Mouse (Mus musculus): ENCODE measurements around the gene Slain2. TPM values are rescaled to one million over a fixed set of nuclear protein-coding genes. Genes with fewer than 3 reads are reported as not detected.
A peak's percentile ranks its signal among the peaks of the same experiment; 100 is the strongest.

Slain2 gene
- 10.8 and 11.8 TPM in 2 replicates for polyA plus RNA-seq (2015; fragmentation: Nextera tagmentation; extraction: Ambion mirVana)

- DNase-seq (ENCODE audit: low spot score): peak; percentile 95
Observed at GRCm38 (mm10) chr5:72913648-72914557, at the start of gene Slain2. Gene Slain2, plus strand, starts transcription at chr5:72914304.

- DNase-seq (ENCODE audit: low spot score): no peak
Observed at GRCm38 (mm10) chr5:72864654-72865178, 49.4 kb upstream of the Slain2 start.

GRCm38 (mm10) chr5:72866260-72866905, 47.7 kb upstream of the Slain2 start:
- no peak for DNase-seq (ENCODE audit: low spot score)

GRCm38 (mm10) chr5:72867036-72867672, 47.0 kb upstream of the Slain2 start:
- no peak for DNase-seq (ENCODE audit: low spot score)

GRCm38 (mm10) chr5:72868091-72868875, 45.8 kb upstream of the Slain2 start, which contains the start of gene Tec:
Gene Tec, minus strand, starts transcription at chr5:72868483.
- DNase-seq (ENCODE audit: low spot score): peak; percentile 66

GRCm38 (mm10) chr5:72869779-72870608, 44.1 kb upstream of the Slain2 start:
- no peak for DNase-seq (ENCODE audit: low spot score)

- DNase-seq (ENCODE audit: low spot score): peak; percentile 16
Observed at GRCm38 (mm10) chr5:72871114-72871513, 43.0 kb upstream of the Slain2 start.

GRCm38 (mm10) chr5:72879736-72880135, 34.4 kb upstream of the Slain2 start:
- DNase-seq (ENCODE audit: low spot score): no peak

- no peak for DNase-seq (ENCODE audit: low spot score)
Observed at GRCm38 (mm10) chr5:72881748-72882411, 32.2 kb upstream of the Slain2 start.

GRCm38 (mm10) chr5:72882412-72882765, 31.7 kb upstream of the Slain2 start:
- no peak for DNase-seq (ENCODE audit: low spot score)

- DNase-seq (ENCODE audit: low spot score): no peak
Observed at GRCm38 (mm10) chr5:72883706-72884105, 30.4 kb upstream of the Slain2 start.

- DNase-seq (ENCODE audit: low spot score): no peak
Observed at GRCm38 (mm10) chr5:72886458-72887222, 27.5 kb upstream of the Slain2 start.

GRCm38 (mm10) chr5:72888260-72888659, 25.8 kb upstream of the Slain2 start:
- no peak for DNase-seq (ENCODE audit: low spot score)

- DNase-seq (ENCODE audit: low spot score): peak; percentile 69
Observed at GRCm38 (mm10) chr5:72891534-72891933, 22.6 kb upstream of the Slain2 start.

- peak; percentile 41 for DNase-seq (ENCODE audit: low spot score)
Observed at GRCm38 (mm10) chr5:72893987-72894386, 20.1 kb upstream of the Slain2 start.

GRCm38 (mm10) chr5:72895261-72895660, 18.8 kb upstream of the Slain2 start:
- DNase-seq (ENCODE audit: low spot score): no peak

GRCm38 (mm10) chr5:72896478-72897279, 17.4 kb upstream of the Slain2 start:
- no peak for DNase-seq (ENCODE audit: low spot score)

- DNase-seq (ENCODE audit: low spot score): no peak
Observed at GRCm38 (mm10) chr5:72897998-72898397, 16.1 kb upstream of the Slain2 start.
